Mouse (Mus musculus) heart, embryonic 11.5 days (tissue): ENCODE measurements around the gene Clasp2. TPM values are rescaled to one million over a fixed set of nuclear protein-coding genes. Genes with fewer than 3 reads are reported as not detected.

Experiments used
- ATAC-seq: fragments of 200-750 bp; cut with Nextera tagmentation; replicated peaks from 2 replicates; pipeline ENCODE4 v1.8.0; 2017; ENCODE audit warnings: moderate library complexity; ENCODE audit not compliant: insufficient number of reproducible peaks, low FRiP score, low TSS enrichment
- H3K27ac ChIP-seq: fragments of 300-500 bp; sonication (generic); 2 replicates; pipeline ENCODE4 v1.5.1; 2014; ENCODE audit warnings: mild to moderate bottlenecking, low read depth, low read length
- H3K27me3 ChIP-seq: fragments of 300-500 bp; sonication (generic); 2 replicates; pipeline ENCODE4 v1.6.1; 2014; ENCODE audit warnings: mild to moderate bottlenecking, low read length, mixed read lengths; ENCODE audit not compliant: control insufficient read depth, insufficient read depth
- H3K36me3 ChIP-seq: fragments of 300-500 bp; sonication (generic); 2 replicates; pipeline ENCODE4 v1.6.1; 2014; ENCODE audit warnings: mild to moderate bottlenecking, low read length, moderate library complexity, mixed read lengths; ENCODE audit not compliant: control insufficient read depth, insufficient read depth
- H3K4me1 ChIP-seq: fragments of 300-500 bp; sonication (generic); 2 replicates; pipeline ENCODE4 v1.6.1; 2014; ENCODE audit warnings: low read length; ENCODE audit not compliant: control insufficient read depth, insufficient read depth
- H3K4me2 ChIP-seq: fragments of 300-500 bp; sonication (generic); 2 replicates; pipeline ENCODE4 v1.6.1; 2014; ENCODE audit warnings: mild to moderate bottlenecking, moderate library complexity
- H3K4me3 ChIP-seq: fragments of 300-500 bp; sonication (generic); 2 replicates; pipeline ENCODE4 v1.5.1; 2014; ENCODE audit warnings: low read depth, low read length
- H3K9ac ChIP-seq: fragments of 300-500 bp; sonication (generic); 2 replicates; pipeline ENCODE4 v1.6.1; 2014; ENCODE audit warnings: mild to moderate bottlenecking, low read depth, low read length, moderate library complexity
- H3K9me3 ChIP-seq: fragments of 300-500 bp; sonication (generic); replicated peaks from 2 replicates; pipeline ENCODE4 v1.6.1; 2016; ENCODE audit warnings: low read length; ENCODE audit not compliant: control insufficient read depth
- WGBS: fragments of 180-500 bp; shearing (Covaris S2); extraction: QIAGEN DNeasy Blood & Tissue Kit; methylation state at CpG from one replicate; pipeline ENCODE4 v1.1.7; 2014; ENCODE audit not compliant: insufficient replicate concordance; 5-methylcytosine and 5-hydroxymethylcytosine counted together
- polyA plus RNA-seq: library from polyadenylated mRNA; unstranded; fragments of >200 nt; fragmentation: Nextera tagmentation; extraction: Ambion mirVana; gene quantifications from 2 replicates; pipeline ENCODE4 v1.2.1, GENCODE M21; 2014

Gene Clasp2
- 25.3 and 25.8 TPM in 2 replicates for polyA plus RNA-seq

GRCm38 (mm10) chr9:113741108-113741636 lies at the start of gene Clasp2:
Gene Clasp2, plus strand, starts transcription at chr9:113741473.
- Histone ChIP-seq H3K9me3 (no peaks in the 10 kb centered on the region), H3K9ac (peak within 1 kb of the TSS; percentile 90), H3K4me3 (peak within 1 kb of the TSS; percentile 69), H3K27ac (peak within 1 kb of the TSS; percentile 82), H3K36me3 (no peaks in the 10 kb centered on the region), H3K27me3 (no peaks in the 10 kb centered on the region), H3K4me1 (peaks cover 5% of the 10 kb centered on the region; the same call in 1 of the 2 replicates), H3K4me2 (peak within 1 kb of the TSS; percentile 88)
- ATAC-seq, result peak; percentile 93
- WGBS, result 1% methylated on average over 63 of the region's 63 CpGs

- no peaks in the 10 kb centered on the region for H3K9me3 ChIP-seq
- 81% methylated on average over 5 of the region's 5 CpGs for WGBS
- H3K36me3 ChIP-seq, result peaks cover 3% of the 10 kb centered on the region; the same call in 1 of the 2 replicates
- H3K4me3 ChIP-seq, result no peak overlapping the region
- H3K4me1 ChIP-seq, result peaks cover 24% of the 10 kb centered on the region
- no peak overlapping the region for H3K4me2 ChIP-seq
- no peak overlapping the region for H3K9ac ChIP-seq
- no peaks in the 10 kb centered on the region for H3K27me3 ChIP-seq
- no peak overlapping the region for H3K27ac ChIP-seq
- ATAC-seq, result no peak
Observed at GRCm38 (mm10) chr9:113701441-113702160, 39.7 kb upstream of the Clasp2 start.

- ATAC-seq, result no peak
- 66% methylated on average over 2 of the region's 2 CpGs for WGBS
- Histone ChIP-seq H3K9me3 (no peaks in the 10 kb centered on the region), H3K4me2 (peak overlapping the region; percentile 84), H3K36me3 (no peaks in the 10 kb centered on the region), H3K4me3 (peak overlapping the region; percentile 70), H3K27ac (no peak overlapping the region), H3K27me3 (no peaks in the 10 kb centered on the region), H3K4me1 (peaks cover 28% of the 10 kb centered on the region), H3K9ac (no peak overlapping the region)
Observed at GRCm38 (mm10) chr9:113706108-113706507, 35.2 kb upstream of the Clasp2 start.

GRCm38 (mm10) chr9:113706841-113707240 lies 34.4 kb upstream of the Clasp2 start:
- no peak for ATAC-seq
- Histone ChIP-seq H3K9ac (peak overlapping the region; percentile 87), H3K4me3 (peak overlapping the region; percentile 70), H3K4me1 (peaks cover 25% of the 10 kb centered on the region), H3K27ac (no peak overlapping the region), H3K4me2 (peak overlapping the region; percentile 84), H3K27me3 (no peaks in the 10 kb centered on the region), H3K36me3 (no peaks in the 10 kb centered on the region), H3K9me3 (no peaks in the 10 kb centered on the region)
- WGBS, result 44% methylated on average over 9 of the region's 9 CpGs

- Histone ChIP-seq H3K4me1 (peaks cover 22% of the 10 kb centered on the region), H3K9ac (peak within 1 kb of the TSS; percentile 87), H3K4me2 (peak within 1 kb of the TSS; percentile 84), H3K9me3 (no peaks in the 10 kb centered on the region), H3K27ac (peak within 1 kb of the TSS; percentile 90), H3K36me3 (no peaks in the 10 kb centered on the region), H3K4me3 (peak within 1 kb of the TSS; percentile 70), H3K27me3 (no peaks in the 10 kb centered on the region)
- ATAC-seq, result peak; percentile 90
- 2% methylated on average over 70 of the region's 77 CpGs for WGBS
Observed at GRCm38 (mm10) chr9:113707481-113708360, 33.6 kb upstream of the Clasp2 start, which contains the start of gene Pdcd6ip. Gene Pdcd6ip, minus strand, starts transcription at chr9:113708259.

GRCm38 (mm10) chr9:113708361-113709280 lies 32.7 kb upstream of the Clasp2 start:
- ATAC-seq, result no peak
- Histone ChIP-seq H3K4me1 (peaks cover 22% of the 10 kb centered on the region), H3K27me3 (no peaks in the 10 kb centered on the region), H3K9ac (peak overlapping the region; percentile 87; the same call in 1 of the 2 replicates), H3K4me2 (peak overlapping the region; percentile 84), H3K9me3 (no peaks in the 10 kb centered on the region), H3K36me3 (no peaks in the 10 kb centered on the region), H3K4me3 (peak overlapping the region; percentile 70), H3K27ac (peak overlapping the region; percentile 90)
- WGBS, result 53% methylated on average over 19 of the region's 19 CpGs

- 77% methylated on average over 12 of the region's 12 CpGs for WGBS
- H3K4me1 ChIP-seq, result peaks cover 11% of the 10 kb centered on the region
- no peak overlapping the region for H3K27ac ChIP-seq
- H3K27me3 ChIP-seq, result no peaks in the 10 kb centered on the region
- no peak overlapping the region for H3K4me2 ChIP-seq
- no peak overlapping the region for H3K9ac ChIP-seq
- no peaks in the 10 kb centered on the region for H3K9me3 ChIP-seq
- H3K4me3 ChIP-seq, result no peak overlapping the region
- H3K36me3 ChIP-seq, result no peaks in the 10 kb centered on the region
- ATAC-seq, result no peak
Observed at GRCm38 (mm10) chr9:113710871-113711270, 30.4 kb upstream of the Clasp2 start.
